Mouse (Mus musculus): Measurements from ENCODE around the gene Fgfr2. TPM values are rescaled to one million over a fixed set of nuclear protein-coding genes. Genes with fewer than 3 reads are reported as not detected.

Fgfr2 gene
- polyA plus RNA-seq, 1 experiment from 2014 or later: 110 TPM

- H3K27me3 ChIP-seq (replicated peaks; ENCODE audit: insufficient read depth, low read length): no peaks in the 10 kb centered on the region
- no peak overlapping the region for H3K4me3 ChIP-seq (ENCODE audit: low read depth, low read length)
- 70% methylated on average over 7 of the region's 7 CpGs for WGBS
- H3K9ac ChIP-seq (replicated peaks; ENCODE audit: low read depth): no peak overlapping the region
- no peak overlapping the region for H3K27ac ChIP-seq (ENCODE audit: low read length)
- no peak overlapping the region for H3K4me2 ChIP-seq (replicated peaks; ENCODE audit: low read depth, low read length)
- H3K36me3 ChIP-seq (ENCODE audit: insufficient read depth, low read length): 0 out of 2 replicates have a peak, but pooled peaks cover 4% of the 10 kb centered on the region
- TF ChIP-seq CTCF (IDR thresholded peaks at IDR 0.05) (no peak), EP300 (IDR thresholded peaks at IDR 0.05) (no peak)
- H3K9me3 ChIP-seq (ENCODE audit: low read length): no peaks in the 10 kb centered on the region
- ATAC-seq (no peak), DNase-seq (ENCODE audit: low spot score) (no peak)
- H3K4me1 ChIP-seq (ENCODE audit: insufficient read depth, low read depth, low read length): peaks cover 3% of the 10 kb centered on the region; the same call in 1 of the 2 replicates
Observed at GRCm38 (mm10) chr7:130205140-130205539, 2918.0 kb downstream of the Fgfr2 start.

GRCm38 (mm10) chr7:130201020-130201419 lies 2922.1 kb downstream of the Fgfr2 start:
- Histone ChIP-seq H3K4me2 (replicated peaks; ENCODE audit: low read depth, low read length) (no peak overlapping the region), H3K4me3 (ENCODE audit: low read depth, low read length) (no peak overlapping the region), H3K27ac (ENCODE audit: low read length) (no peak overlapping the region), H3K36me3 (ENCODE audit: insufficient read depth, low read length) (peaks cover 8% of the 10 kb centered on the region; the same call in 1 of the 2 replicates), H3K4me1 (ENCODE audit: insufficient read depth, low read depth, low read length) (no peaks in the 10 kb centered on the region), H3K9ac (replicated peaks; ENCODE audit: low read depth) (no peak overlapping the region), H3K27me3 (replicated peaks; ENCODE audit: insufficient read depth, low read length) (no peaks in the 10 kb centered on the region), H3K9me3 (ENCODE audit: low read length) (no peaks in the 10 kb centered on the region)
- WGBS: 73% methylated on average over 8 of the region's 8 CpGs
- DNase-seq (ENCODE audit: low spot score) (no peak), ATAC-seq (no peak)
- TF ChIP-seq EP300 (IDR thresholded peaks at IDR 0.05): no peak
- no peak for TF ChIP-seq CTCF (IDR thresholded peaks at IDR 0.05)

GRCm38 (mm10) chr7:130199951-130200350 lies 2923.2 kb downstream of the Fgfr2 start:
- TF ChIP-seq EP300 (IDR thresholded peaks at IDR 0.05) (no peak), CTCF (IDR thresholded peaks at IDR 0.05) (no peak)
- H3K27ac ChIP-seq (ENCODE audit: low read length): no peak overlapping the region
- H3K9ac ChIP-seq (replicated peaks; ENCODE audit: low read depth): no peak overlapping the region
- no peak overlapping the region for H3K4me2 ChIP-seq (replicated peaks; ENCODE audit: low read depth, low read length)
- no peak overlapping the region for H3K4me3 ChIP-seq (ENCODE audit: low read depth, low read length)
- H3K4me1 ChIP-seq (ENCODE audit: insufficient read depth, low read depth, low read length): no peaks in the 10 kb centered on the region
- WGBS: 75% methylated on average over 9 of the region's 9 CpGs
- no peaks in the 10 kb centered on the region for H3K9me3 ChIP-seq (ENCODE audit: low read length)
- H3K36me3 ChIP-seq (ENCODE audit: insufficient read depth, low read length): peaks cover 8% of the 10 kb centered on the region; the same call in 1 of the 2 replicates
- ATAC-seq (no peak), DNase-seq (ENCODE audit: low spot score) (no peak)
- no peaks in the 10 kb centered on the region for H3K27me3 ChIP-seq (replicated peaks; ENCODE audit: insufficient read depth, low read length)

GRCm38 (mm10) chr7:130199317-130199716 lies 2923.8 kb downstream of the Fgfr2 start:
- TF ChIP-seq EP300 (IDR thresholded peaks at IDR 0.05) (no peak), CTCF (IDR thresholded peaks at IDR 0.05) (no peak)
- no peak for DNase-seq (ENCODE audit: low spot score)
- H3K4me3 ChIP-seq (ENCODE audit: low read depth, low read length): no peak overlapping the region
- no peaks in the 10 kb centered on the region for H3K4me1 ChIP-seq (ENCODE audit: insufficient read depth, low read depth, low read length)
- ATAC-seq: no peak
- no peaks in the 10 kb centered on the region for H3K27me3 ChIP-seq (replicated peaks; ENCODE audit: insufficient read depth, low read length)
- H3K9me3 ChIP-seq (ENCODE audit: low read length): no peaks in the 10 kb centered on the region
- 49% methylated on average over 5 of the region's 5 CpGs for WGBS
- H3K27ac ChIP-seq (ENCODE audit: low read length): no peak overlapping the region
- H3K4me2 ChIP-seq (replicated peaks; ENCODE audit: low read depth, low read length): no peak overlapping the region
- no peak overlapping the region for H3K9ac ChIP-seq (replicated peaks; ENCODE audit: low read depth)
- H3K36me3 ChIP-seq (ENCODE audit: insufficient read depth, low read length): peaks cover 8% of the 10 kb centered on the region; the same call in 1 of the 2 replicates

- whole genome bisulfite sequencing: 62% methylated on average over 2 of the region's 2 CpGs
- H3K9me3 ChIP-seq (ENCODE audit: low read length): no peaks in the 10 kb centered on the region
- ATAC-seq: no peak
- H3K9ac ChIP-seq (replicated peaks; ENCODE audit: low read depth): no peak overlapping the region
- no peak overlapping the region for H3K4me3 ChIP-seq (ENCODE audit: low read depth, low read length)
- TF ChIP-seq CTCF (IDR thresholded peaks at IDR 0.05): no peak
- TF ChIP-seq EP300 (IDR thresholded peaks at IDR 0.05): no peak
- H3K4me2 ChIP-seq (replicated peaks; ENCODE audit: low read depth, low read length): no peak overlapping the region
- peaks cover 4% of the 10 kb centered on the region; the same call in 1 of the 2 replicates for H3K36me3 ChIP-seq (ENCODE audit: insufficient read depth, low read length)
- DNase-seq (ENCODE audit: low spot score): no peak
- no peaks in the 10 kb centered on the region for H3K4me1 ChIP-seq (ENCODE audit: insufficient read depth, low read depth, low read length)
- H3K27ac ChIP-seq (ENCODE audit: low read length): no peak overlapping the region
- H3K27me3 ChIP-seq (replicated peaks; ENCODE audit: insufficient read depth, low read length): no peaks in the 10 kb centered on the region
Observed at GRCm38 (mm10) chr7:130195081-130195480, 2928.1 kb downstream of the Fgfr2 start.

- no peak for DNase-seq (ENCODE audit: low spot score)
- H3K4me2 ChIP-seq (replicated peaks; ENCODE audit: low read depth, low read length): no peak overlapping the region; the same call in 1 of the 2 replicates
Observed at GRCm38 (mm10) chr7:130190329-130190975, 2932.7 kb downstream of the Fgfr2 start.

More at GRCm38 (mm10) chr7:130190329-130190975, 2932.7 kb downstream of the Fgfr2 start:
- 48% methylated on average over 15 of the region's 15 CpGs for WGBS
- no peaks in the 10 kb centered on the region for H3K9me3 ChIP-seq (ENCODE audit: low read length)
- H3K36me3 ChIP-seq (ENCODE audit: insufficient read depth, low read length): peaks cover 8% of the 10 kb centered on the region; the same call in 1 of the 2 replicates
- no peak overlapping the region for H3K4me3 ChIP-seq (ENCODE audit: low read depth, low read length)
- no peak overlapping the region for H3K9ac ChIP-seq (replicated peaks; ENCODE audit: low read depth)
- no peak for TF ChIP-seq CTCF (IDR thresholded peaks at IDR 0.05)
- H3K27me3 ChIP-seq (replicated peaks; ENCODE audit: insufficient read depth, low read length): no peaks in the 10 kb centered on the region
- no peak overlapping the region for H3K27ac ChIP-seq (ENCODE audit: low read length)
- no peak for ATAC-seq
- no peaks in the 10 kb centered on the region for H3K4me1 ChIP-seq (ENCODE audit: insufficient read depth, low read depth, low read length)
